Mouse (Mus musculus) adrenal gland, adult 8-10 months (tissue): ENCODE results near the gene Kdm4b. TPM values are rescaled to one million over a fixed set of nuclear protein-coding genes. Genes with fewer than 3 reads are reported as not detected.

Experiments used
- DNase-seq: peaks from one replicate; pipeline ENCODE4 v3.0.0; 2022
- microRNA-seq, 2 experiments: library from miRNA; unstranded; fragments of <30 nt; microRNA quantifications; one replicate each; pipeline ENCODE4 v1.2.0; 2022
- total RNA-seq, 4 experiments: library from RNA; stranded (reverse); gene quantifications; 2 replicates each; pipeline ENCODE4 v1.2.4; 2022

Gene Kdm4b
- total RNA-seq, 4 experiments from 2014 or later, result 36.7 to 54.1 (median 47.4) TPM

DNA sequence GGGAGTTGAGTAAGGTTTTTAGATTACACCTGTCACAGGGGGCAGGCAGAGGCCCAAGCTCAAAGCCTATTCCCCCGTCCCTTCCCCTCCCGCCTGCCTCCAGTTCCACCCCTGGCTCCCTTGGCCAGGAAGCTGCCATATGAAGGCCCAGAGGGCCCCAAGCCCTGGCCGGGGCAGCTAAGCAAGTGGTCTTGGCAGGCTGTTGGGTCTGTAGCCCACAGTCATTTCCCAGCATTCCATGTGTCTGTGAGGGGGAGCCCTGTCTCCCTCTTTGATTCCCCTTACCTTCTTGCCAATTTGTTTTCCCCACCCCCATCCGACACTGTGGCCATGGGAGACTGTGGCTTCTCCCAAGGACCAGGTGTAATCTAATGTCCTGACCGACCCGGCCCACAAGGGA lies 116.5 kb downstream of the Kdm4b start:
- no peak for DNase-seq

DNA sequence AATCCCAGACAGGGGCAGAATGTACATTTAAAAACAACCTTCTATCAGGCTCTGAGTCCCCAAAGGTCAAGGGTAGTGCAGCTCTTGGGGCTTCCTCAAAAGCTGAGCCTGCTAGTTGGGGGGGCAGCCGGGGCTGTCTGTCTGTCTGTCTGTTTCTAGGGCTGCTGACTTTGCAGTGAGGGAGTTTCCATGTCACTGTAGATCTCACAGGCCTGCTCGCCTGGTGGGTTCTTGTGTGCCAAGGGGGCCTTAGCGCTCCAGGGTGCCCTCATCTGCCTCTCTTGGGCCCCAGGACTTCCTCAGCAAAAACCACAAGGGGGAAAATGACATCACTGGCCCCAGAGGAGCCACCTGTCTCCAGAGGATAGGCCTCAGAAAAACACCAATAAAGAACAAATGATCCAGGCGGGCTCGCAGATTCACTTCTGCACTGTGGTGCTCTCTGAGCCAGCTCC lies 117.5 kb downstream of the Kdm4b start:
- DNase-seq, result no peak

DNA sequence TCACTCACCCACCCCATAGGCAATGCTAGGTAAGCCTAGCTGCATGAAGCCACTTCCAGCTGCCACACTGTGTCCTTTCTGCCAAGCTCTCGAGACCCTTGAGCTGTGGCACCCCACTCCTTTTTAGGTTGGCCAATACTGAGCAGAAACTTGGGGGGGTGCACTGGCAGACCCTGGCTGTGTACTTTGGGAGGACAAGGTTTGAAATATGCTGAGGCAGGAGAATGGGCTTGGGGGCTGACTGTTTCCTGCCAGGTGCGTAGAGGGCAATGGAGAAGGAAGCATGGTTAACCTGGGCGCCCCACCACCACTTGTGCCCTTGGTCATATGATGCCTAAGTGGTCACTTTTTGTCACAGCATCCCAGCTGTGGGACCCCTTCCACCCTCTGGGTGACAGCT lies 118.9 kb downstream of the Kdm4b start:
- no peak for DNase-seq

DNA sequence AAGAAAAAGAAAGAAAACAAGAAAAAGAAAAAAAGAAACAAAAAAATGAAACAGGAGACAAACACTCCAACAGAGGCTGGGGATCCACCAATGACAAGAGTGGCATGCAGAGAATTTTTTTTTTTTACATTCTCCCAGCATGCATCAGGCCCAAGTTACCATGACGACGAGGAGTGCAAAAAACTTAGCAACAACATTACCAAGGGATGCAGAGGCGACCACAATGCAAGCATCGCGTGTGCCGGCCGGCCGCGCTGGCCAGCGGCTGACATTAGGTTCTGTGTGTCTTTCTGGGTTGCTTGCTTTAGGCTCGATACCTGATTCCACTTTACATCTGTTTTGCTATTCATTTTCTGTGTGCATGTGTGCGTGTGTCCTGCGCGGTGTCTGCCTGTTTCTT lies 119.5 kb downstream of the Kdm4b start:
- DNase-seq, result no peak

DNA sequence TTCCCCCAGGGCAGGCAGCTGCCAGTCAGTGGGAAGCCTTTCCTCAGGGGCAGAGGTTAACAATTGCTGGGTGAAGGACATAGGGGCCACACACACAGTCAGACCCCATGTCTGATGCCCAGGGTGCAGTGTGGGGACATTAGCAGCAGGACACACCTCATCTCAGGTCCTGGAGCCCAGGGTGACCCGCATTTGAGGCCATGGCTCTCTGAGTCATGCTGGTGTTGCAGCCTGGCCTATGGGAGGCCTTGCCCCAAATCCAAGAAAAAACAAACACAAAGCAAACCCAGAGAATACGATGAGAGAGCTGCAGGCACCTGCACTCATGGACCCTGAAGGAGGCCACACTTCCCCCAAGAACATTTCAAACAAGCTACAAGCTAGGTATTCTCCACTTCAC lies 121.9 kb downstream of the Kdm4b start:
- DNase-seq, result no peak

Small RNA genes lying within 50 kb of the gene (microRNA-seq; reads per million reads assigned to microRNA genes)
- 0 reads per million in 2 experiments for gene Mir6977

Other genes with a start within 250 kb of the Kdm4b start
- gene Hdgfl2, start 246.4 kb upstream of the Kdm4b start, total RNA-seq, result 100 to 1,000 TPM in 1 of 4 experiments, 10 to 100 TPM in 3; 55.6 to 123 (median 80.3) TPM
- 100 to 1,000 TPM in 1 of 4 experiments, 10 to 100 TPM in 3; 45.4 to 191 (median 87.0) TPM for gene Plin4, start 216.3 kb upstream of the Kdm4b start, total RNA-seq
- gene Plin5, start 208.5 kb upstream of the Kdm4b start, total RNA-seq, result 10 to 100 TPM; 20.4 to 32.6 (median 26.9) TPM
- 10 to 100 TPM; 14.5 to 34.6 (median 16.4) TPM for gene Lrg1, start 204.1 kb upstream of the Kdm4b start, total RNA-seq
- gene Sema6b, start 185.7 kb upstream of the Kdm4b start, total RNA-seq, result 10 to 100 TPM in 2 of 4 experiments, 1 to 10 TPM in 2; 6.6 to 12.7 (median 10.9) TPM
- 1 to 10 TPM; 2.2 to 4.2 (median 3.8) TPM for gene Tnfaip8l1, start 163.6 kb upstream of the Kdm4b start, total RNA-seq
- gene Mydgf, start 142.1 kb upstream of the Kdm4b start, total RNA-seq, result 10 to 100 TPM; 49.4 to 62.3 (median 54.2) TPM
- 10 to 100 TPM; 35.6 to 41.4 (median 39.6) TPM for gene Dpp9, start 107.2 kb upstream of the Kdm4b start, total RNA-seq
- 10 to 100 TPM; 30.4 to 32.5 (median 31.2) TPM for gene Fem1a, start 69.3 kb upstream of the Kdm4b start, total RNA-seq
- 10 to 100 TPM; 23.9 to 26.3 (median 24.8) TPM for gene Ticam1, start 49.3 kb upstream of the Kdm4b start, total RNA-seq
- gene Plin3, start 33.2 kb upstream of the Kdm4b start, total RNA-seq, result 100 to 1,000 TPM in 3 of 4 experiments, 10 to 100 TPM in 1; 92.6 to 117 (median 103) TPM
- not detected for gene Arrdc5, start 25.8 kb upstream of the Kdm4b start, total RNA-seq
- 1 to 10 TPM; 1.8 to 3.4 (median 2.6) TPM for gene Uhrf1, start 22.7 kb upstream of the Kdm4b start, total RNA-seq
- gene Ptprs, start 150.4 kb downstream of the Kdm4b start, total RNA-seq, result 100 to 1,000 TPM; 253 to 392 (median 313) TPM
- gene Znrf4, start 186.4 kb downstream of the Kdm4b start, total RNA-seq, result not detected
- gene Gm20219, start 228.3 kb downstream of the Kdm4b start, total RNA-seq, result 1 to 10 TPM in 2 of 4 experiments, under 1 TPM in 2; 0.73 to 2.1 (median 1.1) TPM